Mouse (Mus musculus) kidney, postnatal 36 days (tissue): Measurements from ENCODE around the gene Bpifa6.

Experiments used
- DNase-seq, 2 experiments: peaks; one replicate each; pipeline ENCODE4 v3.0.0; 2021 to 2022; ENCODE audit warnings: mixed read lengths in 2 of 2

The Bpifa6 gene

DNA sequence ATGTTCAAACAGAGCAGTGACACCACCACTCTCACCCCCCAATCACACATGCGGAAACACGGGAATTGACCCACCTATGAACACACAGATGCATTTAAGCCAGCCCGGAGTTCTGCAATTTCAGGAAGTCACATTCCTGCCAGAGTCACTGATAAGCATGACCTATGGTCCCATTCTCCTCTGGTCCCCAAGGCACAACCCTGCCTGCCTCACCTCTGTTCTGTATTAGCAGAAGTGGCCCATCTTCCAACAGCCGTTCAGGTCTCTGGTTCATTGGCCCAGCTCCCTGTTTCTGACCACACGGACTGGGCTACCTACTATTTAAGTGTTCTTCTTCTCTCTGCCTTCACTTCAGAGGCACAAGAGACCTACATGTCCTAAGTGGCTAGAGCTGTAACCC, at the start of gene Bpifa6:
Gene Bpifa6, plus strand, starts transcription at position 364 of the 400 bp plus-strand sequence.
- no peak for DNase-seq

DNA sequence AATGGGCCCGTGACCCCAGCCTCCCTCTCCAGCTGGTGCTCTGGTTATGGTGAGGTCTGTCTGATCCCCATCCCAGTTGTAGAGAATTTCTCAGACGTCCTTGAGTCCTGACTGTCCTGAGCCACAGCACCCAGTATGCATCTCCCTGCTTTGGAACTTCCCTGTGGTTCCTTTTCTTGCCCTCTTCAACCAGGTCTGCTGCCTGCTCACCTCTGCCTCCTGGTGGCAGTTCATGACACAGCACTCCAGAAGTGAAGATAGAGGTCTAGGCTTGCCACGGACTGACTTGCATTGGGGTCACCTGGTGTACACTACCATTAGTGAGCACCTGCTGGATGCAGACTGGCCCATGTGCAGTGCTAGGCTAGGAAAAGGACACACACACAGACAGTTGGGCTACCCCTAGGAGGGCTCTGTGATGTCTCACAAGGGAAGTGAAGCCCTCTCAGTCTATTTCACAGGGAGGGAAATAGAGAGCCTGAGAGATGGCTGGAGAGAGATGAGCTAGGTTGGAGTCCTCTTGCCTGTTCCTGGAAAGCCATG, 44.8 kb upstream of the Bpifa6 start:
- peak; percentile 2 to 75 for DNase-seq

DNA sequence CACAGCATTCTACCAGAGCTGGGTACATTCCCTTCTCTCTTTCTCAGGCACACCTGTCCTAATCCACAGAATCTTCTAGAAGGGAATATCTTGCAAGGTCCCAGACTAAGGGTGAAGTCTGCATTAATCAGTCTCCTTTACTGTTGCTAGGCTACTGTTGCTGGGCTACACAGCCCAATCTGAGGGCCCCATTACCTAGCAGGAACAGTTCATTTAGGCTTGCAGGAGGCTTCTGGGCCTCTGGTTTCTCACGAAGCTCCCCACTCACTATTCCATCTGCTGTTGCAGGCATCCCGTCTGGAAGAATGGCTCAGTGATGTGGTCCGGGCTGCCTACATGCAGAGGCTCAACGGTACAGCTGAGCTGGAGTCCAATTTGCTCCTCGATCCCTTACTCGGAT, 43.6 kb upstream of the Bpifa6 start:
- DNase-seq = no peak

DNA sequence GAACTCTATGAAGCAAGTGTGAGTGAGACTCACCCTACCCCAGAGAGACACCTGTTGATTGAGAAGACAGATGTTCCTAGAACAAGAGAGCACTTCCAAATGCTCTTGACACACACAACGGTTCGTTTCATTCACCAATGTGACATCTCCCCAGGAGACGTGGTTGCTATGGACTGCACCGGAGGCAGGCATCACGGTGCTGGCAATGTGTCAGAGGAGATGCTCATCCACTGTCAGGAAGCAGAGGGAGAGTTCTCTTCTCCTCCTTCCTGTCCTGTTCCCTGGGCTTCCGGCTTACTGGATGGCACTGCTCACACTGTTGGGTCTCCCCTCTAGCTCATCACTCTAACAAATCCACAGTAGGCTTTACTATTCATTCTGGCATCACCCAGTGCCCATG, 41.4 kb upstream of the Bpifa6 start:
- no peak for DNase-seq

DNA sequence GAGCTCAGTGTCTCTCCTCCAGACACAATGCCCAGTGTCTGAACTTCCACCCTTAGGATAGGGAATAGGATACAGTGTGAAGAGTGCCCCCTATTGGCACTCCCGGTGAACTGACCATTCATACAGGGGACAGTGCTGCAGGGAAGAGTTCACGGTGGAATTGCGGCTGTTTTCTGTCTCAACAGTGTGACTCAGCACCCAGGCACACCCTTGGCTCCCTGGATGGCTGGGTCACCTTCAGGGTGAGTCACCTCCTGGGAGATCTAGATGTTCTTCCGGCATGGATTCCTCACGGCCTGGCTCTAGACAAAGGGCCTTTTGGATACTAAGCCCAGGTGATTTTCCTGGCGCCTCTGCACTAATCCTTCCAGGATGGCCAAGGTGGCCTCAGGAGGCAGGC, 39.4 kb upstream of the Bpifa6 start:
- DNase-seq = no peak

DNA sequence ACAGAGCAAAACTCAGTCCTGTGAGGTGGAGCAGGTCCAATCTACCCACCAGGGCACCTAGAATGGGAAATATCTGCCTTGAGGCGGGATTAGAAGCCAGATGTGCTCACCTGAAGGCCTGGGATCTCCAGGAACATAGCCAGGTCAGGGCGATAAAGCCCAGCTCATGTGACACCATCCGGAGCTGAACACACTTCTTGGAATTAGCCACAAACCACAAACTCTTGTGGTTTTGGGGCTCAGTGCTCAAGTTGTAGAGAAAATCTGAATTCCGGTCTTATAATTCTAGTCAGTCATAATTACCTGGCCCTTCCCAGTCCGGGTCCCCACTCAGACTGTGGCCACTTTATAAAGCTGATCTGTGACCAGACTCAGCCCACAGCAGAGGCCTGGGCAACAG, 36.9 kb upstream of the Bpifa6 start, which contains the start of gene Bpifb4:
Gene Bpifb4, plus strand, starts transcription at position 370 of the 400 bp plus-strand sequence.
- DNase-seq = no peak

DNA sequence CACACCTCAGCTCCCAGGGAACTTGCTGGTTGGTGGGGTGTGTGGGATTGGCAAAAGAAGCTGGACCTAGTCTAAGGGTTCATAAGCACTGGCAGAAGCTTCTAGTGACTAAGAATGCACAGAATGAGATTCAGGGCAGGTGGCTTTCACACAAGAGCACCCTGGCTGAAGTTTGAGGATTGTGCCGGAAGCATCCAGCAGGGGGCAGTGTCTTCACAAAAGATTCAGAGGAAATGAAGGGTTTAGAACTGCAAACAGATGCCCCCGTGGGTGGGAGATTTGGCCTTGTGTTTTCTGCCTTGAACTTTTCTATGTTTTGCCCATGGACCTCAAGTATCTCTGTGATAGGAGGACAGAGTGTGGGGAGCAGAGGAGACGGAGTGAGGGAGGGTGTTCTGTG, 31.2 kb upstream of the Bpifa6 start:
- peak; percentile 8 to 71 for DNase-seq

DNA sequence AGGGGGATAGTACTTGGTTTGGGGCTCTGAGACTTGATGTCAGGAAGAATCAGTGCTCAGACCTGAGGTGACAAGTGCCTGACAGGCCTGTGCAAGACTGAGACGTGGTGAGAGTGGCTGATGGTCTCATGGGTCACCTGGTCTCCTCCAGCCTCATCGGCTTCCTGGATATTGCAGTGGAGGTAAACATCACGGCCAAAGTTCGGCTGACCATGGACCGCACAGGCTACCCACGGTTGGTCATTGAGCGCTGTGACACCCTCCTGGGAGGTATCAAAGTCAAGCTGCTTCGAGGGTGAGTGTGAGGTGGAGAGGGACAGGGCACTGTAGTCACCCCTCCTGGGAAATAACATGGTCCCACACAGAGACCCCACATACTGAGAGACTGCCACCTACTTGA, 30.2 kb upstream of the Bpifa6 start:
- DNase-seq = no peak

DNA sequence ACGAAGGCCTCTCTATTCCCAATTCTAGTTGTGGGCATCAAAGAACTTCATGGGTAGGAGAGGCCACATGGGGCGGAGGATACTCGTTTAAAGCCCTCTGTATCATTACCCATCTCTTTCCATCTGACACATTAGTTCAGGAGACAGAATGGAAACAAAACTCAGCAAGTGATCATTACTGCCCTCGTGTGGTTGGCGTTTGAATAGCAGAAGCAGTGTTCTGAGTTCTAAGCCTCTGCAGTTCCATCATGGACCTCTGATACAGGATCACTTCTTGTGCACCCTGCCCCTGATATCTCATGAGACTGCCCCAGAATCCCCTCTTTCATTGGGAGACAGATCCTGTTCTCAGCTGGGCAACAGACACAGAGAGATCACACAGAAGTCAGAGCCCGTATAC, 21.8 kb upstream of the Bpifa6 start:
- DNase-seq = peak; percentile 31 to 79

DNA sequence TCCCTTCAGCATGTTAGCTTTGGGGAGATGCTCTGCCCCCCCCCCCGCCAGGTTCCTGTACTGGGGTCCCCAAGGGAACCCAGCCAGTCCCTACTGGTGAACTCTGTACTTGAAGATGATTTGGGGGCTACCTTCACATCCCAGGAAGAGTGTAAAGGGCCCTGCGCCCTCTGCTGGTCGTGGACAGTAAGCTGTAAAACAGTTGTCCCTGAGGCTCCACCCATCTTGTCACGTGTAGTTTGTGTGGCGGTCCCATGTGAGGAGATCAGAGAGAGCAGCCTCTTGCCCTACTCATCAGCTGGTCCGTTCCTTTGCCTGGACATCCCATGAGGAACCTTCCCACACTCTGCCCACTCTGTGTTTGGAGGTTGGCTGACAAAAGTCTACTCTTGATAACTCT, 20.9 kb upstream of the Bpifa6 start:
- peak; percentile 1 to 59 for DNase-seq

DNA sequence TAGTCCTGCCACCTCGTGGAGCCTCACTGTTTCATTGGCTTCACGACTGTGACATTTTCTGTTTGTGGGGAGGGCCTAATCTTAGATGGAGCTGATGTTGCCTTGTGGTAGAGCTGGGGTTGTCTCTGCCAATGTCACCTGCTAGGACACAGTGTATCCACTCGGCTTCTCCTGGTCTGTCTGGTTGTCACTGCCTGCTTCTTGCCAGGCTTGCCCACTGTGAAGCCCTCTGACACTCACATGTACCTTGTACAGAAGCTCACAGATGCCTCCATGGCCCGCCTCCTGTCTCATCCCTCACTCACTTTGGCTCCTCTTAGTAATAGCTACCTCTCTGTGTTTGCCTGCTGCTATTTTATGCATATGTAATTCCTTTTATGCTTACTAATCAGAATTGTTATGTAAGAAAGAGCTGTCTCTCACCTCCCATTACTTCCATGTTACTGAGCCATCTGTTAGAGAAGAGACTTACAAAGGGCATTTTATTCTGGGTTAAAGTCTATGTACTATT, 11.9 kb upstream of the Bpifa6 start:
- DNase-seq = no peak

DNA sequence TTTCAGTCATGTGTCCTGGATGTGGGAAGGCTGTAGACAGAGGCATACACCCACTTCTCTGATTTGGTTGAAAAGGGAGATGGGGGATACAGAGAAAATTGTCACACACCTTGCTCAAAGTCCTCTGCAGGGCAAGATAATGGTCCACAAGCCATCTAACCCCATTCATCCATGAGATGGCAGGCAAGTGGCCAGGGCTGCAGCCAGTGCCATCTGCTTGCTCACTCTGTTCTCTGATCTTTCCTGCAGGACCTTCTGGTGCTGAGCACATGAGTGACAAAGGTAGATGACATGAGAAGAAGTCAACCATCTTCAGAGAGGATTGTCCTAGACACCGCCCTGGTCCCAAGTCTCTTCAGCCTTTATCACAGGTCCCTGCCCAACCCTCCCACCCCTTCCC, 11.4 kb upstream of the Bpifa6 start:
- no peak for DNase-seq

DNA sequence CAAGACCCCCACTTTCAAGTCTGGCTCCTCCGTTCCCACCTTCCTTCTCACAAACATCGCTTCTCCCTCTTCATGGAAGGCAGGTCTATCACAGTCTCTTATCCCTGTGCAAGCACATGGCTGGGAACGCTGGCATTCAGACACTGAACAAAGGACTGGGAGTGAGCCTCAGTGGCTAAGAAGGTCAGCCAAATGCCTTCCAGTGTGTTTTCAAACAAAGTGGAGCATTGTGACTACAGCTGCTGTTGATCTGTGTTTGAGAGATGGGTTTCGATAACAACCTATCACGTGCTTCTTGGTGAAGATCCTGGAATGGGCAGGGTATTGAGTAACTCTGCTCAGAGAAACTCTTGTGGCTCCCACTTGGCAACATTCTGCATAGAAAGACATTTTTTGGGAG, 4.5 kb upstream of the Bpifa6 start:
- no peak for DNase-seq

DNA sequence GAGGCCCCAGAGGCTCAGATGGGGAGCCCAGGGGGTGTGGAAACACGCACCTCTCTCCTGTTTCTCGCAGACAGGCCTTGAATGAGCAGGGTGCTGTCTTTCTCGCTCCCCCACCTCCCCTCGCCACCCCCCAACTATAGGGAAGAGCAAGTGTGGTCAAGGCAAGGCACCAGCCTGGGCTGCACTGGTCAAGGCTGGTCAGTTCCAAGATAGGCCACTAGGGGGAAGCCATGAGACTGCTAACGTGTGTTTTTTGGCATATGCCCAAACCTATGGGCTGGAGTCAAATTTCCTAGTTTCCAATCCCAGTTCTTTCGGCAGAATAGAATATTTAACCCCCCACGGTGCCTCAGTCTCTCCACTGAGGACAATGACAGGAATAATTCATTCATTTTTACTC, 21.0 kb downstream of the Bpifa6 start:
- peak; percentile 76 to 93 for DNase-seq

DNA sequence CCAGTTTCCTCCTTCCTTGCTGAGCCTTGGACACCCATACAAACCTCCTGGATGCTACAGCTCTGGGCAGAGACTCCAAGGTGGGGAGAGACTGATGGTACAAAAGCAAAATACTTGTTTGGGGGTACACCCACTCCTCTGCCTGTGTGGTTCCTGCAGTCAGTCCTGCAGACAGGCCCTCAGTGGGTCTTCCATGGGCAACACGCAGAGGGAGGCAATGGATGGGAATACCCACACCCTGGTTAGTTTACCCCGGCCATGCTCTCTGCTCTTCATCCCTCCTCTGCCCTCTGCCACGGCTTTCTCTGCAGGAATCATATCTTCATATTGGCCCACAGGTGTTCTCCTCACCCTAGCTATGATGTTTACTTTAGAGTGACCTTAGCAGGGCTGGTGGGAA, 25.8 kb downstream of the Bpifa6 start:
- DNase-seq = no peak

DNA sequence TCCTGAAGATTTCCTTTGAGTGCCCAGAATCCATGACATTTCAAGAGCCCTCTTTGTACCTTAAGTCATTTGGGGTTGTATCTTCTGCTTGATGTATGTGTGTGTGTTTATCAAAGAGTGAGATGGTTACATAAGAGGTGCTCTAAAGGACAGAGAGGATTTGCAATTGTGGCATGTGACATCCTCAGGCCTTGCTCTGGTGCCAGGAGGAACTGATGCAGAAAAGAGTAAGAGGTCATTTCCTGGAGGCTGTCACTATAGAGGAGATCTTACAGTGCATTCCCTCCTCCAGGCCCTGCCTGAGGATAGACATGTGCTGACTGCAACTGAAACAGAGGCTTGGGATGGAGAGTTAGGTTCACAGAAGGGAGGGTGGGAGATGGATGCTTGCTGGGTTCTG, 26.3 kb downstream of the Bpifa6 start:
- peak in 1 of 2 experiments; percentile 11 for DNase-seq

DNA sequence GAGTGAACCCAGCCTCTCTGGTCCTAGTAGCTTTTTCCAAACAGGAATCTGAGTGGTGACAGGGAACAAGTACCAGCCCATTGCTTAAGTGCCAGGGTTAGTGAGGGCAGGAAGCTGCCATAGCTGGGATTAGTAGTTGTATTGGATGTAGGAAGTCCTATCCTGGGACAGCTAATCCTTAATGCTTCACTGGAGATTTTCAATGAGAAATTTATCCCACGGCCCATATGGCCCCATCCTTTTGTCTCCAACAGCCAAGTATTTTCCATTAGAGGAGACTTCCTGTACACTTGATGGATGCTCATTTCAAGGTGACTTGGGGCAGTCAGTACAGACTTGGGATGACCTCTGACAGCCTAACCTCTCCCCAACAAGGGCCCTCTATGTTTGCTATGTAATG, 29.7 kb downstream of the Bpifa6 start:
- DNase-seq = no peak

DNA sequence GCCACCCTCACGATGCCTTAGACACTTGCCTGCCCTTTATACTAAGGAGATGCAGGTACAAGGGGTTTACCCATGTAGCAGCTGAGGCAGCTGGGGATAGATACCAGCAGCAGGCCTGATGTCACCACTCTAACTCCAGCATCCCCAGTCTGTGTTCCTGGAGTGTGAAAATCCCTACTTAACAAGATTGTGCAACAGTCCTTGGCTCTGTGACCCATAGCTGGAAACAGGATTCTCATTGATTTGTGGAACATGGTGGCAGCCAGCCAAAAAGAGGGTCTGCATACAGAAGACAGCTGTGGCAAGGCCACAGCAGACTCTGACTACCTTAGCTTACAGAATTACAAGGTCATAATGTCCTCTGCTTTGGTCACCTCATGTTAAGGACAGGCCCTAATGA, 30.3 kb downstream of the Bpifa6 start:
- DNase-seq = no peak

DNA sequence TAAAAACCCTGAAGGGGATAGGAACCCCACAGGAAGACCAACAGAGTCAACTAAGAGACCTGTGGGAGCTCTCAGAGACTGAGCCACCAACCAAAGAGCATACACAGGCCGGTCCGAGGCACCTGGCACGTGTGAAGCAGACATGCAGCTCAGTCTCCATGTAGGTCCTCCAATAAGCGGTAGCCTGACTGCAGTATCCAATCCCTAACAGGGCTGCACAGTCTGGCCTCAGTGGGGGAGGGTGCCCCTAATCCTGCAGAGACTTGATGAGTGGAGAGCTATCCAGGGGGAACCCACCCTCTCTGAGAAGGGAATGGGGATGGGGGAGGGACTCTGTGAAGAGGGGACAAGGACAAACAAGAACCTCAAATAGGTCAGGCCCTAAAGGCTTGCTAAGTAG, 31.0 kb downstream of the Bpifa6 start:
- no peak for DNase-seq

DNA sequence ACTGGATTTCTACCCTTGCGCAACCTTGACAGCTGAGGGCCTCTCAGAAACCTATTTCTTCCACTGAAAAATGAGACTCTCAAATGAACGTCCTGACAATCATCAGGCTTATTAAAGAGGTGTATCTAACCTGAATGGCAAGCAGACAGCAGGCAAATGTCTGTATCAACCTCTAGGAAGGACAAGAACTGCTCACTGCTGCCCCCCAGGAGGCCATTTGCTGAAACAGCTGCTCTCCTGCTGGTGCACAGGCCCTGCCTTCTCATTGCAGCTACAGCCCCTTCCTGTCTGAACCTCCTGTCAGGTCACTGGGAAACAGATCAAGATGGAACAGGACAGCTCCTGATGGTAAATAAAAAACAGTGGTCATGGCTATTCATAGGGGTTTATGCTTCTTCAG, 31.6 kb downstream of the Bpifa6 start:
- DNase-seq = peak in 1 of 2 experiments; percentile 20

DNA sequence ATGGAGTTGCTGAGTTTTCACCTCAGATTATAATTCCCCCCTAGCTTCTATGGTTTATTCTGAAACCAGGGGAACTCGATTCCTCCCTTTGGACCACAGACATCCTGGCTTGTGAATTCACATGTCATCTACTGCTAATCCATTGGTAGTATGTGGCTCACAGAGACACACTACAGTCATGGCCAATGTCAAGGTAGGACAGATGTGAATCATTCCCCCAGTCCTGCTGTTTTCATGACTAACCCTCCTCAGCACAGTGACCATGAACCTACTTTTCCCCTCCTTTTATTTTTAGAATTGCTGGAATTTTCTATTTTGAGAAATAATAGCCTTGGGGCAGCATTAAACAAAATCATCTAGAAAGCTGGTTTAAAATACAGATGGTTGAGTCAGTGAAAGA, 32.6 kb downstream of the Bpifa6 start:
- no peak for DNase-seq

DNA sequence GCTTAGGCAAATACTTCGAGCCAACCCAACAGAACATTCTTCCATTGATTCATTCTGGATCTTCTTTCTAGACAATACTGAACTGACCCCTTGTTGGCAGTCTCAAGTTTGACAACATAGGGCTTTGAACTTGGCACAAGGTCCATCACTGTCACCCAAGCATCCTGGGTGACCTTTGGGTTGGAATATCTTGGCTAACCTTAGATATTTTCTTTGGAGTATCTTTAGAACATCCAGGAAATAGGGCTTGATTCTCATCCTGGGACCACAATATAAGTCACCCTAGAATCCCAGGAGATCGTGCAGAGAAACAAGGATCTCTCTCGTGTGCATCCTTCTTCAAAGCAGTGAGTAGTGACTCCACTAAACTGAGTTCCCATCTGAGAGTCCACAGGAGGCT, 33.2 kb downstream of the Bpifa6 start, which contains the start of gene Bpifa2:
Gene Bpifa2, plus strand, starts transcription at position 301 of the 400 bp plus-strand sequence.
- DNase-seq = no peak

DNA sequence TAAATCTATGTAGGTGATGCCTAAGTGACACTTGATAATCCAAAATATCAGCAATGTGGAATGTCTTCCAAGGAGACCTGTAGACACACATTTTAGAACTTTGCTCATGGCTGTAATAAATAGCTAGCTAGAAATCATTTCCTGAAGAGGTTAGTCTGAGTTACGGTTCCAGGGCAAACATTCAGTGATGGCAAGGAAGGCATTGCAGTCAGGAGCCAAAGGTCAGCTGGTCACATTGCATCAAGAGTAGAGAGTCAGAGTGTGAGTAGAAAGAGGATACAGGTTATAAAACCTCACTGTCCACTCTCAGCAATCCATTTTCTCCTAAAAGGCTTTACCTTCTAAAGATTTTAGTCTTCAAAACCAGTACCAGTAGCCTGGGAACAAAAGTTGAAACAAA, 43.2 kb downstream of the Bpifa6 start:
- DNase-seq = peak; percentile 57 to 60

DNA sequence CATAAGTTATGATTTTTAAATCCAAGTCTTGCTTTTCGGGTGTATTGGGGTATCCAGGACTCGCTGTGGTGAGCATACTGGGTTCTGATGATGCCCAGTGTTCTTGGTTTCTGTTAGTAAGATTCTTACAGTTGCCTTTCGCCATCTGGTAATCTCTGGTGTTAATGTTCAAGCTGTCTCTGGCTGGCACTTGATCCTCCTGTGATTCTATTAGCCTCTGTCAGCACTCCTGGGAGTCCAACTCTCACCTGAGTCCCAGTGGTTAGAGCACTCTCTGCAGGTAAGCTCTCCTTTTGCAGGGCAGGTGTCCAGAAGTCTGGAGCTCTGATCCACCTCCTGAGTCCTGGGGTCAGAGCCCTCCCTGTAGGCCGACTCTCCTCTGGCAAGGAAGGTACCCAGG, 49.9 kb downstream of the Bpifa6 start:
- peak; percentile 30 to 43 for DNase-seq

DNA sequence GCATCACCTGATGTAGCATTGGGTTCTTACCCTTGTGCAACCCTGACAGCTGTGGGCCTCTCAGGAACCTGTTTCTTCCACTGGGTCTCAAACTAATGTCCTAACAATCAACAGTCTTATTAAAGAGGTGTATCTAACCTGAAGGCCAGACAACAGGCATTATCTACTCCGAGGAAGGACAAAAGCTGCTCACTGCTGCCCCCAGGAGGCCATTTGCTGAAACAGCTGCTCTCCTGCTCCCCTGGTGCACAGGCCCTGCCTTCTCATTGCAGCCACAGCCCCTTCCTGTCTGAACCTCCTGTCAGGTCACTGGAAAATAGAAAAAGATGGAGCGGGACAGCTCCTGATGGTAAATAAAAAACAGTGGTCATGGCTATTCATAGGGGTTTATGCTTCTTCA, 64.2 kb downstream of the Bpifa6 start:
- DNase-seq = peak; percentile 21 to 73
